Mouse (Mus musculus): Measurements from ENCODE around the gene Syn1. TPM values are rescaled to one million over a fixed set of nuclear protein-coding genes. Genes with fewer than 3 reads are reported as not detected.

Gene Syn1
- polyA plus RNA-seq, 1 experiment from 2014 or later: 5.2 TPM

DNA sequence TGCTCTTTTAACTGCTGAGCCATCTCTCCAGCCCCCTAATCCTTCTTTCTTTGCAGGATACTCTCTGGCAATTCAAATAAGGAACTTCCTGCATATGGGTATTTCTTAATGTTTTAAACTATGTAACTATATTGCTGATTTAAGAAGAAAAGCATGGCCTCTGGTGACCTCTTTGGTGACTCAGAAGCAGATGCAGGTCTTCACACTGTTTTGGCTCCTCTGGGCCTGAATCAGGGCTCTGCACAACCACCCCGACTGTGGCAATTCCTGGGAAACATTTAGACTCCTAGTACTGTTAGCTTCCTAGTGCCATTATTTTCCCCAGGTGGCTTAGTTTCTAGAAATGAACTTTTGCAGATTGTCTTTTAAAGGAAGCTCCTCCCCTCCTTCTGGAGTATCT is 2.7 kb upstream of the Syn1 start:
- H3K4me2 ChIP-seq (ENCODE audit: low read depth, low read length): no peak overlapping the region
- H3K4me3 ChIP-seq (ENCODE audit: low read depth, low read length): no peak overlapping the region
- no peak for DNase-seq (ENCODE audit: low spot score)
- ATAC-seq (ENCODE audit: low read depth): no peak
- no peaks in the 10 kb centered on the region for H3K4me1 ChIP-seq (ENCODE audit: control insufficient read depth, insufficient read depth, low read length)
- no peak overlapping the region for H3K9ac ChIP-seq (ENCODE audit: low read depth, low read length)
- H3K27me3 ChIP-seq (replicated peaks; ENCODE audit: control insufficient read depth, insufficient read depth, low read length): 0 out of 2 replicates have a peak, but pooled peaks cover 2% of the 10 kb centered on the region
- no peaks in the 10 kb centered on the region for H3K36me3 ChIP-seq (ENCODE audit: control insufficient read depth, insufficient read depth, low read length)
- H3K9me3 ChIP-seq (ENCODE audit: control insufficient read depth, low read length): no peaks in the 10 kb centered on the region
- no peak overlapping the region for H3K27ac ChIP-seq (replicated peaks; ENCODE audit: low read depth, low read length)
- WGBS: 55% methylated on average over 1 of the region's 1 CpGs

DNA sequence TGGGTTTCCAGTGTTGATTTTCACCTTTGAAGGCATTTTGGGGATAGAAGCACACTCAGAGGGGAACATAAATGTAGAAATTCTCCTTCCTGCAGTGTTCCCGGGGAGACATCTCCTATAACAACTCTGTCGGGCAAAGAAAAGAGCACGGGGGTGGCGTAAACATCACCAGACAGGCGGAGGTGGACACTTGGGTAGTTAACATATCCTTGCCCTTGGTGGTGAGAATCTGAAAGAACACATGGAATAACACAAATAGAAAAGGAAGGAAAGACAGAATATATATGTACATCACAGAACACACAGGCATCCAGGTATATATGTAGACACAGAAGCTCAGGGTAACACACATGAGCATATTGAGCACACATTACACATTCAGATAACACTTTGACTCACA is 562 bp upstream of the Syn1 start:
- Histone ChIP-seq H3K27ac (replicated peaks; ENCODE audit: low read depth, low read length) (no peak overlapping the region), H3K4me3 (ENCODE audit: low read depth, low read length) (peak overlapping the region; percentile 40; the same call in 1 of the 2 replicates), H3K36me3 (ENCODE audit: control insufficient read depth, insufficient read depth, low read length) (no peaks in the 10 kb centered on the region), H3K9ac (ENCODE audit: low read depth, low read length) (no peak overlapping the region), H3K4me1 (ENCODE audit: control insufficient read depth, insufficient read depth, low read length) (no peaks in the 10 kb centered on the region), H3K4me2 (ENCODE audit: low read depth, low read length) (peak overlapping the region; percentile 76; the same call in 1 of the 2 replicates), H3K27me3 (replicated peaks; ENCODE audit: control insufficient read depth, insufficient read depth, low read length) (0 out of 2 replicates have a peak, but pooled peaks cover 2% of the 10 kb centered on the region), H3K9me3 (ENCODE audit: control insufficient read depth, low read length) (no peaks in the 10 kb centered on the region)
- 43% methylated on average over 5 of the region's 5 CpGs for WGBS
- ATAC-seq (ENCODE audit: low read depth) (no peak), DNase-seq (ENCODE audit: low spot score) (no peak)

DNA sequence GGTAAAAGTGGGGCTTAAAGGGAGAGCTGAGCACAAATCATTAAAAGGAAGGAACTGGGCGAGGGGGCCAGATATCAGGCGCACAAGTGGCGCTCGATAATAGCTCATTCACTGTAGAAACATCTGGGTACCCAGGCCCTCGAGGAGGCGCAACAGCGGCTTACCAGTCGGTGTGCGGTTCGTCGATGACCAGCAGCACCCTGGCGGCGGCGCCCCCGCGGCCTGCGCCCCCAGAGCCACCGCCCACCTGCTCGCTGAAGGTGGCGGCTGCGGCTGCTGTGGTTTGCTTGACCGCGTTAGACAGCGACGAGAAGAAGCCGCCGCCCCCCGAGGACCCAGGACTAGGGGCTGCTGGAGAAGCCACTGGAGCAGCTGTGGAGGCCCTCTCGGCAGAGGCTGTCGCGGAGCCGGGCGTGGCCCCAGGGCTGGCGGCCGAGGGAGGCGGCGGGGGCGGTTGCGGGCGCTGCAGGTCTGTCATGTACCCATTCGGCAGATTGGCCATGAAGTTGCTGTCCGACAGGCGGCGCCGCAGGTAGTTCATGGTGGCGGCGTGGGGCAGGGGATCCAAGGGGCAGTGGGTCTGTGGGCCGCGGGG is 458 bp downstream of the Syn1 start:
- Histone ChIP-seq H3K36me3 (ENCODE audit: control insufficient read depth, insufficient read depth, low read length) (no peaks in the 10 kb centered on the region), H3K9me3 (ENCODE audit: control insufficient read depth, low read length) (no peaks in the 10 kb centered on the region), H3K27me3 (replicated peaks; ENCODE audit: control insufficient read depth, insufficient read depth, low read length) (0 out of 2 replicates have a peak, but pooled peaks cover 2% of the 10 kb centered on the region), H3K4me3 (ENCODE audit: low read depth, low read length) (peak overlapping the region; percentile 40), H3K27ac (replicated peaks; ENCODE audit: low read depth, low read length) (no peak overlapping the region), H3K4me2 (ENCODE audit: low read depth, low read length) (peak overlapping the region; percentile 76), H3K9ac (ENCODE audit: low read depth, low read length) (peak overlapping the region; percentile 52), H3K4me1 (ENCODE audit: control insufficient read depth, insufficient read depth, low read length) (no peaks in the 10 kb centered on the region)
- 19% methylated on average over 17 of the region's 49 CpGs for WGBS
- no peak for DNase-seq (ENCODE audit: low spot score)
- ATAC-seq (ENCODE audit: low read depth): peak; percentile 70

DNA sequence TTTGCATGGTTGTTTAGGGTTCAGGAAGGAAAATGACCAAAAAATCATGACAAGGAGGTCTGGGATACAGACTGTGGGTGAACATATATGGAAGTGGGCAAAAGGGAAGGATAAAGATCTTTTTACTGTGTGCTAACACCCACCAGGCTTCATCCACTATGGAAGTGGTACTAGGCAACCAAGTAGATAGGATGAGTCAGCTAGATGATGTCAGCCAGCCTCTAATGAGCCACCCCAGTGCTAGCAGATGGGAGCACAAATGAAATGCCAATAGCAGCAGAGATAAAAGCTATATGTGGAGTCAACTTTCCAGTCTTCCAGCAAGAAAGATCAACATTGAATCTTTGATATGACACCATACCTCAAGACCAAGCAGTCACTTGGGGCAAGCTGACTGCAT is 5.7 kb downstream of the Syn1 start:
- Histone ChIP-seq H3K9ac (ENCODE audit: low read depth, low read length) (no peak overlapping the region), H3K4me2 (ENCODE audit: low read depth, low read length) (no peak overlapping the region), H3K4me1 (ENCODE audit: control insufficient read depth, insufficient read depth, low read length) (no peaks in the 10 kb centered on the region), H3K4me3 (ENCODE audit: low read depth, low read length) (no peak overlapping the region), H3K27ac (replicated peaks; ENCODE audit: low read depth, low read length) (no peak overlapping the region), H3K27me3 (replicated peaks; ENCODE audit: control insufficient read depth, insufficient read depth, low read length) (0 out of 2 replicates have a peak, but pooled peaks cover 2% of the 10 kb centered on the region), H3K36me3 (ENCODE audit: control insufficient read depth, insufficient read depth, low read length) (no peaks in the 10 kb centered on the region), H3K9me3 (ENCODE audit: control insufficient read depth, low read length) (no peaks in the 10 kb centered on the region)
- ATAC-seq (ENCODE audit: low read depth) (no peak), DNase-seq (ENCODE audit: low spot score) (no peak)

DNA sequence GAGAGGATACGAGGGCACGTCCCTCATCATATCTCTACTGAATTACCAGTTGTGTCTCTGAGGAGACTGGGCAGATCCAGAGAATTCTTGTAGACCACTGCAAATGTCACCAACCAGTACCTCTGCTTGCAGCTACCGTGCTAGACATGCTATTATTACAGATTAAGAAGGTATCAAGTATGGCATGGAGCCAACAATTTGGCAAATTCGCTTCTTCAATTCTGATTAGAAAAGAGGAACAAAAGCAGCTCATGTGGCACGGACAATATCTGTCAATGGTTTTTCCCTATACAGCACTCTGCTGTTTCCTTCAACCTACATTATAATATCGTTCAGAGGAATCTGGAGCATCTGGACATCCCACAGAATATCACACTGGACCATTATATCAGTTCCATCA is 7.1 kb downstream of the Syn1 start:
- Histone ChIP-seq H3K36me3 (ENCODE audit: control insufficient read depth, insufficient read depth, low read length) (no peaks in the 10 kb centered on the region), H3K9ac (ENCODE audit: low read depth, low read length) (no peak overlapping the region), H3K4me2 (ENCODE audit: low read depth, low read length) (no peak overlapping the region), H3K4me3 (ENCODE audit: low read depth, low read length) (no peak overlapping the region), H3K27me3 (replicated peaks; ENCODE audit: control insufficient read depth, insufficient read depth, low read length) (no peaks in the 10 kb centered on the region), H3K4me1 (ENCODE audit: control insufficient read depth, insufficient read depth, low read length) (no peaks in the 10 kb centered on the region), H3K9me3 (ENCODE audit: control insufficient read depth, low read length) (no peaks in the 10 kb centered on the region), H3K27ac (replicated peaks; ENCODE audit: low read depth, low read length) (no peak overlapping the region)
- 81% methylated on average over 6 of the region's 6 CpGs for WGBS
- no peak for ATAC-seq (ENCODE audit: low read depth)
- no peak for DNase-seq (ENCODE audit: low spot score)

DNA sequence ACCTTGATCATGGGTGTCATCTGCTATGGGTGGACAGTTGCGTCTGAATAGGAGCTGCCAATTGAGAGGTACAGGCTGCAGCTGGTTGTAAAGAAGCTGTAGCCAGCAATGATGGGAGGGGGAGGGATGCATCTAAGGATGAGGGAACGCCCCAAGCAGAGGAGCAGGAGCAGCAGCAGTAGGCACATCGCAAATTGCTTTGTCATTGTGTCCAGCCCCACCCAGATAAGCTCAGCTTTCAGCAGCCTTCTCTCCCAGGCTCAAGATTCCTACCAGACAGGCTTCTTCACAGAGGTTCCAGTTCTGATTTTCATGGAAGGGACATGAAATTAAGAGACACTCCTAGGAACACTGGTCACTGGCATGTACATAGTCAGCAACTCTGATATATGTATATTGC is 10.7 kb downstream of the Syn1 start:
- H3K36me3 ChIP-seq (ENCODE audit: control insufficient read depth, insufficient read depth, low read length): no peaks in the 10 kb centered on the region
- H3K9ac ChIP-seq (ENCODE audit: low read depth, low read length): no peak overlapping the region
- H3K27ac ChIP-seq (replicated peaks; ENCODE audit: low read depth, low read length): no peak overlapping the region
- H3K4me2 ChIP-seq (ENCODE audit: low read depth, low read length): no peak overlapping the region
- ATAC-seq (ENCODE audit: low read depth): no peak
- 51% methylated on average over 3 of the region's 3 CpGs for WGBS
- no peaks in the 10 kb centered on the region for H3K9me3 ChIP-seq (ENCODE audit: control insufficient read depth, low read length)
- H3K4me3 ChIP-seq (ENCODE audit: low read depth, low read length): no peak overlapping the region
- H3K27me3 ChIP-seq (replicated peaks; ENCODE audit: control insufficient read depth, insufficient read depth, low read length): no peaks in the 10 kb centered on the region
- no peaks in the 10 kb centered on the region for H3K4me1 ChIP-seq (ENCODE audit: control insufficient read depth, insufficient read depth, low read length)
- no peak for DNase-seq (ENCODE audit: low spot score)

DNA sequence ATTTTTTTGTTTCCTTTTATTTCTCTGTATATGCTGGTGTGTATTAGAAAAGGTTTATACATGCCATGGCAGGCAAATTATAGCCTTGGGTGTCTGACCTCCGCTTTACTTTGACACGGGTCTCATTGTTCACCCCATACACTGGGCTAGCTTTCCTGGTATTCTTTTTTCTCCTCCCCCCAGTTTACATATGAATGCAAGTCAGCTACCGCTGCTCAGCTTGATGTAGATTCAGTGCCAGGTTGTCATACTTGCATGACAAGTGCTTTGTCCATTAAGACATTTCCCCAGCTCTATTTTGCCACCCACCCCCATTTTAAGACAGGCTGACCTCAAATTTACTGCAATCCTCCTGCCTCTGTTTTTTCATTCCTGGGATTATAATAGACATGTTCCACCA is 45.6 kb downstream of the Syn1 start:
- Histone ChIP-seq H3K27me3 (replicated peaks; ENCODE audit: control insufficient read depth, insufficient read depth, low read length) (no peaks in the 10 kb centered on the region), H3K9ac (ENCODE audit: low read depth, low read length) (no peak overlapping the region), H3K4me1 (ENCODE audit: control insufficient read depth, insufficient read depth, low read length) (no peaks in the 10 kb centered on the region), H3K4me3 (ENCODE audit: low read depth, low read length) (no peak overlapping the region), H3K36me3 (ENCODE audit: control insufficient read depth, insufficient read depth, low read length) (no peaks in the 10 kb centered on the region), H3K9me3 (ENCODE audit: control insufficient read depth, low read length) (no peaks in the 10 kb centered on the region), H3K4me2 (ENCODE audit: low read depth, low read length) (no peak overlapping the region), H3K27ac (replicated peaks; ENCODE audit: low read depth, low read length) (no peak overlapping the region)
- ATAC-seq (ENCODE audit: low read depth) (no peak), DNase-seq (ENCODE audit: low spot score) (no peak)
- WGBS: 57% methylated on average over 3 of the region's 3 CpGs

DNA sequence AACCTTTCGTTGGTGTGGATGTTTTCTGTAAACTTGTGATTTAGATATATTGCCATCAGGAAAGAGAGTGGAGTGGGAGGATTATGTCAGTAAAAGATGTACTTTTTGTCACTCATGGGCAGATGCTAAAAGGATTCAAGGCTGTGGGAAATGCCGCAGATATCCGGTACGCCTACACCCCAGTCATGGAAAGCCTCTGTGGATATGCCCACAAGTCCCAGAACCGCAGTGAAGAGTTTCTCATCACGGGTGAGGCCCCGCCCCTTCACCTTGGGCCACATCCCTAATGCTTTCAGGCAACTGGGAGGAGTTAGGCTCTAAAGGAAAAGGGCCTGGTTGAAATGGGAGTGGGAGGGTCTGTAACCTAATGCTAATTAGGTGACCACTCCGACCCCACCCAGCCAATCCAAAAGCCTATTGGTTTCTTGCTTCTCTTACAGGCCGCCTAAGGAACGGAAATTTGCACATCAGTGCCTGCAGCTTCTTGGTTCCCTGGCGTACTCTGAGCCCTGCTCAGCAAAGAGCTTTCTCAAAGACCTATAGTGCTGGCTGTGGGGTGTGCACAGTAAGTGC is 47.8 kb downstream of the Syn1 start:
- DNase-seq (ENCODE audit: low spot score): peak; percentile 27
- Histone ChIP-seq H3K4me2 (ENCODE audit: low read depth, low read length) (no peak overlapping the region), H3K27ac (replicated peaks; ENCODE audit: low read depth, low read length) (no peak overlapping the region), H3K4me1 (ENCODE audit: control insufficient read depth, insufficient read depth, low read length) (no peaks in the 10 kb centered on the region), H3K4me3 (ENCODE audit: low read depth, low read length) (no peak overlapping the region), H3K9me3 (ENCODE audit: control insufficient read depth, low read length) (no peaks in the 10 kb centered on the region), H3K36me3 (ENCODE audit: control insufficient read depth, insufficient read depth, low read length) (no peaks in the 10 kb centered on the region), H3K9ac (ENCODE audit: low read depth, low read length) (no peak overlapping the region), H3K27me3 (replicated peaks; ENCODE audit: control insufficient read depth, insufficient read depth, low read length) (no peaks in the 10 kb centered on the region)
- WGBS: 30% methylated on average over 11 of the region's 11 CpGs
- no peak for ATAC-seq (ENCODE audit: low read depth)

DNA sequence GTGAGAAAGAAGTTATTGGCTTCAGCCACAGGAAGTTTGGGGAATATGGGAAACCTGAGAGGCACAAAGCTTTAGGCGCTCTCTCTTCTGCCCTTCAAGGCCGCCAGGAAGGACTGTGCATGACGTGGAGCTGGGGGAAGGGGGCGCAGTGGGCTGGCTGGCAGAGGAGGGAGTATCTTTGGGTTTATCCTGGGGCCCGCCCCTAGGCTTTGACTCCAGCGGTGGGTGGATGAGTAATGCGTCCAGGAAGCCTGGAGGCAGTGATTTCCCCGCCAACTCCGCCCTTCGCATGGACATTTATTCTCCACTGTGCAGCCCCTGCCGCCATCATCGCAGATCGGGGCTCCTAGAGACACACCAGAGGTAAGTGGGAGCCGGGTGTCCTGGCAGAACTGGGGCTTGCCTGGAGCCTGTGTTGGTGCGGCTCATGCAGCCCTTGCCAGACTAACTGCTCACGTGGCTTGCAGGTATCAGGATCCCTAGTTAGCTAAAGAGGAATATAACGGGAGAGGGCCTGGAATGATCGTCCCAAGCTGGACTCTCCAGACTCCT is 50.8 kb downstream of the Syn1 start, which contains the start of gene Timp1:
Timp1 (plus strand) TSS at position 205 of the 552 bp plus-strand sequence.
- Histone ChIP-seq H3K27me3 (replicated peaks; ENCODE audit: control insufficient read depth, insufficient read depth, low read length) (no peaks in the 10 kb centered on the region), H3K4me2 (ENCODE audit: low read depth, low read length) (peak within 1 kb of the TSS; percentile 54), H3K9ac (ENCODE audit: low read depth, low read length) (peak within 1 kb of the TSS; percentile 48), H3K36me3 (ENCODE audit: control insufficient read depth, insufficient read depth, low read length) (no peaks in the 10 kb centered on the region), H3K27ac (replicated peaks; ENCODE audit: low read depth, low read length) (no peak within 1 kb of the TSS), H3K4me3 (ENCODE audit: low read depth, low read length) (peak within 1 kb of the TSS; percentile 35), H3K4me1 (ENCODE audit: control insufficient read depth, insufficient read depth, low read length) (no peaks in the 10 kb centered on the region), H3K9me3 (ENCODE audit: control insufficient read depth, low read length) (no peaks in the 10 kb centered on the region)
- DNase-seq (ENCODE audit: low spot score) (peak; percentile 70), ATAC-seq (ENCODE audit: low read depth) (peak; percentile 91)
- WGBS: 17% methylated on average over 7 of the region's 18 CpGs
